Mouse (Mus musculus) bone marrow macrophage, adult 2 months (primary cell): ENCODE measurements around the gene Vps45. TPM values are rescaled to one million over a fixed set of nuclear protein-coding genes. Genes with fewer than 3 reads are reported as not detected.

Source experiments
- H3K27ac ChIP-seq: 2 replicates; pipeline ENCODE4 v1.5.1; 2012; ENCODE audit warnings: low read depth, low read length; ENCODE audit not compliant: insufficient read depth
- H3K4me1 ChIP-seq: 2 replicates; pipeline ENCODE4 v1.6.1; 2012; ENCODE audit warnings: low read length; ENCODE audit not compliant: control insufficient read depth, insufficient read depth
- H3K4me3 ChIP-seq: 2 replicates; pipeline ENCODE4 v1.5.1; 2012; ENCODE audit warnings: mild to moderate bottlenecking, low read length, moderate library complexity; ENCODE audit not compliant: insufficient read depth
- CTCF ChIP-seq: IDR thresholded peaks from 2 replicates; pipeline ENCODE4 v1.5.1; 2012; ENCODE audit warnings: low read depth, mild to moderate bottlenecking, low read length, moderate library complexity
- POLR2A ChIP-seq: IDR thresholded peaks from 2 replicates; pipeline ENCODE4 v1.6.1; 2012; ENCODE audit warnings: mild to moderate bottlenecking, low read depth, low read length, borderline replicate concordance
- polyA plus RNA-seq: library from polyadenylated mRNA; stranded (reverse); fragments of >200 nt; gene quantifications from 2 replicates; pipeline ENCODE4 v1.2.4, GENCODE M21; 2012; ENCODE audit not compliant: missing spikeins, insufficient read depth, insufficient read length

The Vps45 gene
- polyA plus RNA-seq, 1 experiment, result 22.9 TPM

DNA sequence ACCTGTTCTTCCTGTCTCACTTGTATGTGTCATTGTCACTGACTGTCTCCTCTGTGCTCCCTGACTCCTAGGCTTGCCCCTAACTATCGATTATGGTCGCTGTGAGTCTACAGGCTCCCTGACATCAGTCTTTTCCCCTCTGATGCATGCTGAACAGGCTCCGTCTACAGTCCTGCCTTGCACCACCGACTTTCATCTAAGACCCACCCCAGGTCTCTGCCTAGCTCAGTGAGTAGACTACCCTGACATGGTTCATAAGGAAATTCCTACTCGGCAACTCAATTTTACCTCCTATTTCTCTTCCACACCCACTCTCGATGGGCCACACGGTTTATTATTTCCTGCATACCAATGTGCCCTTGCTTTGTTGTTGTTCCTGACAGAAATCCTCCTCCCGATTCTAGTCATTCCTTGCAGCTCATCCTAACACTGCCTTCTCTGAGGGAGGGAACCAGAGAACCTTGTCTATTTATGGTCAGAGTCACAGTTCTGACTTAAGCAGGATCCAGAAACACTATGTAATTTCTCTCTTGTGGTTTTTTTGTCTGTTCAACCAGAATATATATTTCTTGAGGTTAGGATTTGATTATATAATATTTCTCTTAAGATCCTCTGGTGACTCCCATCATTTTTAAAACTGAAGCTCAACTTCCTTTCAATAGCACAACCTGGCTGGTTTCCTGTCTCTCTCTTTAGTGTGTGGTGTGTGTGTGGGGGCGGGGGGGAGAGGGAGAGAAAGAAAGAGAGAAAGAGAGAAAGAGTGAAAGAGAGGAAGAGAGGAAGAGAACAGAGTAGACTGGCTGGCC, 18.2 kb downstream of the Vps45 start:
- H3K27ac ChIP-seq, result no peak overlapping the region
- H3K4me3 ChIP-seq, result no peak overlapping the region
- H3K4me1 ChIP-seq, result no peaks in the 10 kb centered on the region
- TF ChIP-seq CTCF (no peak), POLR2A (no peak)

GRCm38 (mm10) chr3:96038851-96039250, 19.4 kb downstream of the Vps45 start:
- no peak overlapping the region for H3K27ac ChIP-seq
- no peak for TF ChIP-seq POLR2A
- TF ChIP-seq CTCF, result no peak
- H3K4me3 ChIP-seq, result no peak overlapping the region
- no peaks in the 10 kb centered on the region for H3K4me1 ChIP-seq

GRCm38 (mm10) chr3:96038156-96038555, 20.1 kb downstream of the Vps45 start:
- H3K4me3 ChIP-seq, result no peak overlapping the region
- H3K4me1 ChIP-seq, result peaks cover 2% of the 10 kb centered on the region
- TF ChIP-seq CTCF (no peak), POLR2A (no peak)
- H3K27ac ChIP-seq, result no peak overlapping the region

GRCm38 (mm10) chr3:96036796-96037195, 21.5 kb downstream of the Vps45 start:
- H3K4me1 ChIP-seq, result peaks cover 14% of the 10 kb centered on the region
- H3K27ac ChIP-seq, result no peak overlapping the region
- H3K4me3 ChIP-seq, result no peak overlapping the region
- no peak for TF ChIP-seq POLR2A
- TF ChIP-seq CTCF, result no peak

GRCm38 (mm10) chr3:96033046-96033445, 25.2 kb downstream of the Vps45 start:
- H3K27ac ChIP-seq, result 0 out of 2 replicates have a peak overlapping the region, but pooled peaks have one; percentile 10
- no peak overlapping the region for H3K4me3 ChIP-seq
- TF ChIP-seq POLR2A (no peak), CTCF (no peak)
- peaks cover 18% of the 10 kb centered on the region for H3K4me1 ChIP-seq

- Histone ChIP-seq H3K27ac (no peak overlapping the region), H3K4me1 (peaks cover 21% of the 10 kb centered on the region), H3K4me3 (no peak overlapping the region)
- TF ChIP-seq POLR2A, result no peak
- TF ChIP-seq CTCF, result no peak
Observed at GRCm38 (mm10) chr3:96032652-96033017, 25.6 kb downstream of the Vps45 start.

- TF ChIP-seq CTCF (no peak), POLR2A (no peak)
- H3K4me3 ChIP-seq, result no peak overlapping the region
- H3K4me1 ChIP-seq, result peaks cover 26% of the 10 kb centered on the region
- H3K27ac ChIP-seq, result 0 out of 2 replicates have a peak overlapping the region, but pooled peaks have one; percentile 3
Observed at GRCm38 (mm10) chr3:96031991-96032651, 26.1 kb downstream of the Vps45 start.

GRCm38 (mm10) chr3:96029766-96030165, 28.5 kb downstream of the Vps45 start:
- Histone ChIP-seq H3K27ac (no peak overlapping the region), H3K4me3 (no peak overlapping the region), H3K4me1 (peaks cover 32% of the 10 kb centered on the region)
- TF ChIP-seq POLR2A, result no peak
- no peak for TF ChIP-seq CTCF

DNA sequence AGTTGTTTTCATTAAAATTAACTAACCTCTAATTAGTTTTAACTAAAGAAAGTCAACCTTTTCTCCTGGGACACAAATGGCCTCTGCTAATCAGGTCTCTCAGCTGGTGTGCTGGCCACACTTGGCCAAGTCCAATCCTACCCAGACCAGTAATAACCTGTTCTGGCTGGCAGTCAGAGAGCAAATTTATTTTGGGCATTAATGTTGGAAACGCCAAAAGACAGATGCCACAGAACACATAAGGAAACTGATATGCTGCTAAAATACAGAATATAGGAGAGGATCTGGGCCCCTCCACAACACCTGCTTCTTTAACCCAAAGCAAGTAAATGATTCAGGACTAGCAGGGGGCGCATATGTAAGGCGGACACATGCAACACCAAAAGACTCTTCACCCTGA, 28.9 kb downstream of the Vps45 start:
- no peak for TF ChIP-seq POLR2A
- Histone ChIP-seq H3K4me3 (no peak overlapping the region), H3K27ac (no peak overlapping the region), H3K4me1 (peaks cover 32% of the 10 kb centered on the region)

GRCm38 (mm10) chr3:96027875-96028274, 30.4 kb downstream of the Vps45 start:
- H3K27ac ChIP-seq, result peak overlapping the region; percentile 19; the same call in 1 of the 2 replicates

More at GRCm38 (mm10) chr3:96027875-96028274, 30.4 kb downstream of the Vps45 start:
- Histone ChIP-seq H3K4me1 (peaks cover 27% of the 10 kb centered on the region), H3K4me3 (no peak overlapping the region)
- TF ChIP-seq CTCF, result no peak
- TF ChIP-seq POLR2A, result no peak
